Mouse (Mus musculus) left cerebral cortex, postnatal 36 days (tissue): Measurements from ENCODE around the gene Arhgef9. TPM values are rescaled to one million over a fixed set of nuclear protein-coding genes. Genes with fewer than 3 reads are reported as not detected.
A peak's percentile ranks its signal among the peaks of the same experiment; 100 is the strongest.

Experiments used
- DNase-seq, 2 experiments: peaks; one replicate each; pipeline ENCODE4 v3.0.0; 2021 to 2022; ENCODE audit warnings: low spot score in 2 of 2, mixed read lengths in 1 of 2
- intact Hi-C: fragments of 180-260 bp; cut with DNase I; formaldehyde crosslinking; loops from one replicate; pipeline ENCODE4 v1.15.1; 2025
- total RNA-seq, 2 experiments: library from RNA; stranded (reverse); gene quantifications; 2 replicates each; pipeline ENCODE4 v1.2.3; 2021

The Arhgef9 gene
- total RNA-seq, 2 experiments from 2014 or later = 294 to 314 TPM

- peak in 1 of 2 experiments; percentile 16 for DNase-seq
- intact Hi-C loops = loop anchor here (2.0 kb wide), 1 partner anchor 141 kb away; no protein-coding TSS in a partner anchor
Observed at GRCm38 (mm10) chrX:95025779-95026360, 170.8 kb downstream of the Arhgef9 start.

DNA sequence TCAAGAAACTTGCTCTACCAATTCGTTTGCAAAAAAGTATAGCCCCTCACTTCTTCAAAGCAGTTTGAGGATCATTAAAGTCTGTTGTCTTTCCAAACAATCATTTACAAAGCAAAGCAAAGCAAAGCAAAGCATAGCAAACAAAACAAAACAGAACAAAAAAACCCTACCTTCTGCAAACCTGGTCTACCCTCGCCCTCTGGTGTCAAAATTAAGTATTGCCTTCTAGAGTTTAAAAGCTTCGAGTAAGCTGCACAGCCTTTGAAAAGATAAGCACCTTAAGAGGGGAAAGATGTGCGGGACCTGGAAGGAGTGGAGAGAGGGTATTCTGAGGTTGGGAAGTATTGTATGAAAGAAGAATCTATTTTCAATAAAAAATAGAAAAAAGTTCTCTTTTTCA is 184.6 kb downstream of the Arhgef9 start:
- intact Hi-C loops = loop anchor here (5.0 kb wide), 2 partner anchors 145 to 345 kb away; no protein-coding TSS in a partner anchor
- DNase-seq = no peak

Other genes starting within 250 kb of the Arhgef9 start
- gene Spin4, start 170.2 kb downstream of the Arhgef9 start, total RNA-seq = under 1 TPM; 0.42 to 0.72 TPM
- gene Amer1, start 248.0 kb upstream of the Arhgef9 start, total RNA-seq = 1 to 10 TPM; 5.6 to 6.0 TPM